Mouse (Mus musculus) megakaryocyte-erythroid progenitor cell, adult 5-6 weeks (primary cell): ENCODE results near the gene Car3. TPM values are rescaled to one million over a fixed set of nuclear protein-coding genes. Genes with fewer than 3 reads are reported as not detected.

Source experiments
- ATAC-seq: replicated peaks from 2 replicates; pipeline ENCODE4 v1.8.0; 2016; ENCODE audit warnings: mild to moderate bottlenecking, inconsistent platforms; ENCODE audit not compliant: severe bottlenecking, poor library complexity, low FRiP score, low TSS enrichment
- total RNA-seq, 2 experiments: library from RNA; stranded (forward) in 1 of 2; stranded (reverse) in 1 of 2; fragments of 200-1000, 215-1000 nt in 1 of 2; fragments of >200 nt in 1 of 2; fragmentation: Nextera tagmentation in 1 of 2; gene quantifications; 2 replicates each; pipeline ENCODE4 v1.2.3; 2014 to 2017

Gene Car3
- total RNA-seq, 2 experiments from 2014 or later = 4.3 to 4.6 TPM

DNA sequence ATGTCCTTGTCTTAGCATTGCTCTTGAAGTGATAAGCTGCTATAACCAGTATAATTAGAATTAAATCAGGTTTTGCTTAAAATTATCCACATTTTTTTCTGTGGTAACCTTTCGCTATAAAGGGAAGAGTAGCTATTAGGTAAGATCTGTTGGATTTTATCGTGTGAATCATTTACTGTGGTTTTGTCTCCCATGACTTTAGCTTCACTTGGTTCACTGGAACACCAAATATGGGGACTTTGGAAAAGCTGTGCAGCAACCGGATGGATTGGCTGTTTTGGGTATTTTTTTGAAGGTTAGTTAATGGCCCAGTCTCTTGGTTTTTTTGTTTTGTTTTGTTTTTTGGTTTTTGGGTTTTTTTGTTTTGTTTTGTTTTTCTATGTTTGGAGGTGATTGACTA, 32.0 kb downstream of the Car3 start:
- ATAC-seq = no peak

DNA sequence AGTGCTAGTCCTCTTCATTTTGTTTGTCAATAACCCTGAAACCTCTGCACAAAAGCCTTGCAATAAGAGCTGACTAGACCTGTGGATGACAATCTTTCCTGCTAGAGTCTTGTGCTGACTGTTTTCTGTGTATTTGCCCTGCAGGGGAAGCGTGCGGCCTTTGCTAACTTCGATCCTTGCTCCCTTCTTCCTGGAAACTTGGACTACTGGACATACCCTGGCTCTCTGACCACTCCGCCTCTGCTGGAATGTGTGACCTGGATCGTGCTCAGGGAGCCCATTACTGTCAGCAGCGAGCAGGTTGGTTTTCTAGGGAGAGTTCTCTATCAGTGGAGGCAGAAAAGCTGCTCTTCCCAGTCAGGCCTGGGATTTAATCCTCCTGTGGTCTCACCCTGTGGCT, 34.5 kb downstream of the Car3 start:
- ATAC-seq = no peak

DNA sequence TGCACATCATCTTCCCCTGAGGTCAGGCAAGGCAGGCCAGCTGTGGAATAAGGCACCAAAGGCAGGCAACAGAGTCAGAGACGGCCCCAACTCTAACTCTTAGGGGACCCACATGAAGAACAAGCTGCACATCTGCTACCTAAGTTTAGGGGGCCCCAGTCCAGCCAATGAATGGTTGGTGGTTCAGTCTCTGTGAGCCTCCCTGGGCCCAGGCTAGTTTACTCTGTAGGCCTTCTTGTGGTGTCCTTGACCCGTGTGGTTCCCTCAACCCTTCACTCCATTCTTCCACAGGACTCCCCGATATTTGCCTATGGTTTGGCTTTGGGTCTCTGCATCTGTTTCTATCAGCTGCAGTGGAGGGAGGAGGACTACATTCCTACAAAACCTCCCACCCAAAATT, 40.1 kb downstream of the Car3 start:
- ATAC-seq = peak; percentile 37

DNA sequence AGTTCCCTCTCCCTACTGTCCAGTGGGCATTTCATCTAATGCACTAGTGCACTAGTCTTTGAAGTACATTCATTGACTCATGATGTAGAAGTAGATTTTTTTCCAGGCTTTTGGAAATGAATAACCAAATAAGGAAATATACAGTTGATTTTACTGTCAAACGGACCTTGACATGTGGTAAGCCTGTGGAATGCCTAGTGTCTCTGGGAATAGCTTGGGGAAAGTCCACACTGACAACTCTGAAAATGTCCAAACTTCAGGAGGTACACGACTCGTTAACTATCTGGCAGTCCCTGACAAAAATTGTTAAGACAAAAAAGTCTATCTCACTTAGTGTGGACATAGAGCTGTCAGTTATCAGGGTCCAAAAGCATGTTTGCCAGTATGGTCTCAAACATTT, 40.9 kb downstream of the Car3 start:
- ATAC-seq = no peak

DNA sequence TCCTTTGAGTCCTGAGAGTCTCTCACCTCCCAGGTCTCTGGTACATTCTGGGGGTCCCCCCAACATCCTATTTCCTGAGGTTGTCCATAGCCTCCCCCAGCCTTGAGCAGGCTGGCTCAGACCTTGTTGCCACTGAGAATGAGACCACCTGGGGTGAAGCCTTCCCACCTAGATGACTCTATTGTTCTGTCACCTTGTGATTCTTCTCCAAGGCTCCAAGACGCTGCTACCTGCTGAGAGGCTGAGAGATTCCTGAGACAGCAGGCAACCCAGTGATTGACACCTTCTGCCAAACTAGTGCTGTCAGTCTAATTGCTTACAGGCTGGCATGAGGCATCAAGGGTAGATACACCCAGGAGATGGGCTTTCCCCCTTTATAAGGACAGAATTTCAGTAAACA, 44.0 kb downstream of the Car3 start:
- ATAC-seq = no peak

DNA sequence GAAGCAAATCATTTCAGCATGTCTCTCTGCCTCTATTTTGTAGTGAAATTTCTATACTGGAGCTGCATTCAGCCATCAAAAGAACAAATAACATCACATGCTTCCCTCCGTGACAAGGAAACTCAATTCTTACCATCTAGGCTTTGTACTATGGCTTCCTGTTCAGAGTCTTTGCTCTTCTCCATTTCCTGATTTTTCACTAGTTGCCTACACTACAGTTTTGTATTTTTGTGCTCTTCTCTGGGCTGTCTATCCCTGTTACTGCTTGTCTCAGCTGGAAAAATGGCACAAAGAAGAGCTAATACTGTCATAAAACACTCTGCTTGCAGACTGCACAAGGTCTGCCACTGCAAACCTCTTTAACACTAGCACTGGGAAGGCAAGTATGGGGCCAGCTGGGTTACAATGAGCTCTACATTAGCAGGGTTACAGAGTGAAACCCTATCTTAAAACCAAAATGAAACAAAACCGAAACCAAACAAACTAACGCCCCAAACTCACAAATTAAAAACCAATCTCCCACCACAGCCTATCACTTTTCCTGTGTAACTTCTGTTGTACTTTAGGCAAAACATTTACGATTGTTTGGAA, 48.8 kb downstream of the Car3 start:
- ATAC-seq = 0 out of 2 replicates have a peak, but pooled peaks have one; percentile 53

DNA sequence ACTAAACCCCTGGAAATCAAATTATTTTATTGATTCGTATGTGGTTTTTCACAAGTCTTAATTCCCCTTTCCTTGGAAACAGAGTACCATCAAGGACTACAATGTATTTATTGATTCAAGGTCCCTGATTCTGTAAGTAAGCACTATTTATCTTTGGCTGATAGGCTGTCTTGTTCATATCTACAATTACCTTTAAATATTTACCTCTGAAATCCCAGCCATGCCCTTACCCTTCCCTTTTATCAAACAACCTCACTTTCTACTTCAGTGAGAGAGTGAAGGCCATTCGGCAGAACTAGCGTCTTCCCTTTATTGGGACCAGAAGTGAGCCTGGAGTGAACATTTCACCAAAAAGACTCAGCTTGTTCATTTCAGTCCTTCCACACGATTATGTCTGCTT, 50.5 kb downstream of the Car3 start:
- ATAC-seq = no peak

DNA sequence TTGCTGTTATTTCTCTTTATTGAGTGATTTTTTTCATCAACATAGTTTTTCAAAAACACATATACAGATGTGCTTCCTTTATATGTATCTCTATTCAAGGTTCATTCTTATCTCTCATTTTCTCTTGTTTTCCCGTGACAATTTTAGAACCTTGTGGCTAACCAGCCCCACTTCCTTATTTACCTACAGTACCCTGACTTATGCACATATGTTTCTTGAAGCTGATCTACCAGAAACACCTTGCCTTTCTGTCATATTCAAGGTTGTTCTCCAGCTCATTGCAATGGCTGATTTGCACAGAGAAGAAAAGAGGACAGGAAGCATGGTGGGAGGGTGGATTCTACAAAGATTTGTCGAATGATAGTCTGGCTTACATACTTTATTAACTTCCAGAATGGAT, 52.0 kb downstream of the Car3 start:
- ATAC-seq = peak; percentile 55

DNA sequence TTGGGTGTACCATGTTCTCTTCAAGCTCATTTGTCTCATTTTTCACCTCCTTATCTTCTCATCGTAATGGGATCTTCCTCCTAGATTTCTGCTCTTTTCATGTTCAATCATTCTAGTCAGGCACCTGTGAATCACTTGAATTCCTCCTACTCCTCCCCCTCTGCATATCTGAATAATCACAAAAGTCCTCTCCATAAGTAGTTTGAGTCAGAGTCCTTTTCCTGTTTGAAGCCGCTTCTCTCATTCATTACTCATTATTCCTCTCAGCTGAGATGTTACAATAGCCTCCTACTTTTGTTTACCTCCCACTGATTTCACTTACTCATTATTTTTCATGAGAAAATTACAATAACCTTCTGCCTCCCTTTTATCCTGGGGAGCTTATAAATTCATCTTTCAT, 53.9 kb downstream of the Car3 start:
- ATAC-seq = no peak

Other genes with a start within 250 kb of the Car3 start
- gene Car13, start 221.8 kb upstream of the Car3 start, total RNA-seq (2014; fragmentation: Nextera tagmentation) = 6.2 and 10.9 TPM in 2 replicates
- gene Car13, start 221.8 kb upstream of the Car3 start, total RNA-seq (2017) = 9.0 and 9.6 TPM in 2 replicates
- gene Car1, start 55.1 kb upstream of the Car3 start, total RNA-seq (2014; fragmentation: Nextera tagmentation) = 4,691 and 4,861 TPM in 2 replicates
- 2,707 and 3,284 TPM in 2 replicates for gene Car1, start 55.1 kb upstream of the Car3 start, total RNA-seq (2017)
- 2,184 and 2,475 TPM in 2 replicates for gene Car2, start 22.8 kb downstream of the Car3 start, total RNA-seq (2014; fragmentation: Nextera tagmentation)
- 1,680 and 1,983 TPM in 2 replicates for gene Car2, start 22.8 kb downstream of the Car3 start, total RNA-seq (2017)